Mouse (Mus musculus) cerebellum, adult 2 months (tissue): ENCODE data around the gene Hdgf. TPM values are rescaled to one million over a fixed set of nuclear protein-coding genes. Genes with fewer than 3 reads are reported as not detected.

Source experiments
- DNase-seq, 2 experiments: peaks; one replicate each; pipeline ENCODE4 v3.0.0; 2021
- H3K27ac ChIP-seq: fragments of 200-500 bp; 2 replicates; pipeline ENCODE4 v1.5.1; 2012; ENCODE audit warnings: low read length, control low read depth, inconsistent platforms; ENCODE audit not compliant: insufficient read depth
- H3K27me3 ChIP-seq: fragments of 200-500 bp; 2 replicates; pipeline ENCODE4 v1.6.1; 2012; ENCODE audit warnings: inconsistent platforms, mild to moderate bottlenecking, low read length, moderate library complexity; ENCODE audit not compliant: control insufficient read depth, insufficient read depth
- H3K4me1 ChIP-seq: fragments of 200-500 bp; 2 replicates; pipeline ENCODE4 v1.6.1; 2011; ENCODE audit warnings: low read length; ENCODE audit not compliant: control insufficient read depth, insufficient read depth
- H3K4me3 ChIP-seq: fragments of 200-500 bp; replicated peaks from 2 replicates; pipeline ENCODE3; 2011; ENCODE audit warnings: mild to moderate bottlenecking, low read depth, low read length, control low read depth; ENCODE audit not compliant: insufficient read depth
- CTCF ChIP-seq: fragments of 200-500 bp; IDR thresholded peaks from 2 replicates; pipeline ENCODE4 v1.5.1; 2011; ENCODE audit warnings: low read depth, mild to moderate bottlenecking, control low read depth, low read length, moderate library complexity, borderline replicate concordance; ENCODE audit not compliant: insufficient read depth
- POLR2A ChIP-seq: fragments of 200-500 bp; IDR thresholded peaks from 2 replicates; pipeline ENCODE4 v1.6.1; 2011; ENCODE audit warnings: low read length, control low read depth, borderline replicate concordance; ENCODE audit not compliant: insufficient read depth
- WGBS: fragments of 180-500 bp; shearing (Covaris S2); methylation state at CpG from one replicate; pipeline ENCODE4 v1.1.7; 2018; 5-methylcytosine and 5-hydroxymethylcytosine counted together
- polyA plus RNA-seq: library from polyadenylated mRNA; depleted of rRNA; stranded (reverse); fragments of >200 nt; gene quantifications from 2 replicates; pipeline ENCODE4 v1.2.3, GENCODE M21; 2012

Hdgf gene
- polyA plus RNA-seq, 1 experiment = 194 TPM

DNA sequence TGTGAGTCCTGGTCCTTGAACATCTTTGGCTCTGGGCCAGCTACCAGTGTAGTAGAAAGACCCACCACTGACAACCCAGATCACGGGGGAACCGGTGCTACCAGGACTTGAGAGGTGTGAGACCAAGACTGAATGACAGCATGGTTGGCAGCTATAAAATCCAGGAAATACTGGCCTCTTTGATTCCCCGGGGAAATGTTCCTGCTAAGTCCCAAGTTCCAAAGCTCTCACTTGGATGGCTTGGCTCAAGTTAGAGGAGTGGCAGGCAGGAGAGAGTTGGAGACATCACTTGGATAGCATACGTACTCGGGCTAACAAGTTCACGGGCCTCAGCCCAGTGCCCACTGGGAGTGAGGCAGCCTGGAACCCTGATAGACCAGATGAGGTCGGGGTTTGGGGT, 37.5 kb downstream of the Hdgf start:
- Histone ChIP-seq H3K27ac (no peak overlapping the region), H3K4me1 (no peaks in the 10 kb centered on the region; the same call in 1 of the 2 replicates), H3K27me3 (peaks cover 2% of the 10 kb centered on the region; the same call in 1 of the 2 replicates), H3K4me3 (no peak overlapping the region)
- 42% methylated on average over 7 of the region's 7 CpGs for WGBS
- DNase-seq = no peak
- TF ChIP-seq POLR2A = no peak
- TF ChIP-seq CTCF = no peak

- Histone ChIP-seq H3K27ac (no peak overlapping the region), H3K27me3 (peaks cover 7% of the 10 kb centered on the region; the same call in 1 of the 2 replicates), H3K4me1 (no peaks in the 10 kb centered on the region; the same call in 1 of the 2 replicates), H3K4me3 (no peak overlapping the region)
- TF ChIP-seq CTCF (no peak), POLR2A (no peak)
- 6% methylated on average over 4 of the region's 4 CpGs for WGBS
- DNase-seq = no peak
These were observed 38.9 kb downstream of the Hdgf start for GRCm38 (mm10) chr3:87944838-87945600.

- Histone ChIP-seq H3K27me3 (peaks cover 7% of the 10 kb centered on the region; the same call in 1 of the 2 replicates), H3K27ac (no peak overlapping the region), H3K4me3 (no peak overlapping the region), H3K4me1 (no peaks in the 10 kb centered on the region; the same call in 1 of the 2 replicates)
- 51% methylated on average over 12 of the region's 12 CpGs for WGBS
- no peak for TF ChIP-seq POLR2A
- no peak for TF ChIP-seq CTCF
- DNase-seq = no peak
These were observed 39.8 kb downstream of the Hdgf start for GRCm38 (mm10) chr3:87945781-87946540.

DNA sequence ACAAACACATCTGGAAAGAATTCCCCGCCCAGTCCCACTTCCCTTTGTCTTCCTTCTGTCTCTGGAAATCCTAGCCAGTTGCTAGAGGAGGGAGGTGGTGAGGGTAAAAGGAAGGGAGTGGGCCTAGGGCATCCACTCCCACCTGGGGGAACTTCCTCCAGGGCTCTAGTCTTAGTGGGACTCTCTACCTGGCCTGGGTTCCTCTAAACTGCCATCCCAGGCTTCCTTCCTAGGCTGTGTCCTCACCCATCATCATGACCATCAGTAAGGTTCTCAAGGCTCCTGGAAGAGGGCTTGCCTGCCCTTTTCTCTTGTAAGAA, 40.4 kb downstream of the Hdgf start:
- no peak overlapping the region for H3K4me3 ChIP-seq
- no peaks in the 10 kb centered on the region; the same call in 1 of the 2 replicates for H3K4me1 ChIP-seq
- peaks cover 7% of the 10 kb centered on the region; the same call in 1 of the 2 replicates for H3K27me3 ChIP-seq
- DNase-seq = no peak
- TF ChIP-seq CTCF (no peak), POLR2A (no peak)
- H3K27ac ChIP-seq = no peak overlapping the region
- WGBS = 86% methylated on average over 1 of the region's 1 CpGs

GRCm38 (mm10) chr3:87947056-87947810, 41.1 kb downstream of the Hdgf start:
- no peaks in the 10 kb centered on the region; the same call in 1 of the 2 replicates for H3K4me1 ChIP-seq
- no peak overlapping the region for H3K4me3 ChIP-seq
- H3K27me3 ChIP-seq = peaks cover 7% of the 10 kb centered on the region; the same call in 1 of the 2 replicates
- no peak overlapping the region for H3K27ac ChIP-seq
- DNase-seq = no peak
- 19% methylated on average over 26 of the region's 26 CpGs for WGBS
- no peak for TF ChIP-seq POLR2A
- TF ChIP-seq CTCF = no peak

GRCm38 (mm10) chr3:87947811-87948199, 41.7 kb downstream of the Hdgf start:
- no peak for TF ChIP-seq POLR2A
- no peak for TF ChIP-seq CTCF
- no peak overlapping the region for H3K27ac ChIP-seq
- peaks cover 7% of the 10 kb centered on the region; the same call in 1 of the 2 replicates for H3K27me3 ChIP-seq
- no peak for DNase-seq
- no peak overlapping the region for H3K4me3 ChIP-seq
- H3K4me1 ChIP-seq = no peaks in the 10 kb centered on the region; the same call in 1 of the 2 replicates
- WGBS = 1% methylated on average over 17 of the region's 17 CpGs
